Mouse (Mus musculus) stomach, postnatal 0 days (tissue): ENCODE data around the gene Zp2. TPM values are rescaled to one million over a fixed set of nuclear protein-coding genes. Genes with fewer than 3 reads are reported as not detected.

ENCODE experiments used
- ATAC-seq: fragments of 200-750 bp; cut with Nextera tagmentation; 2 replicates; pipeline ENCODE4 v1.8.0; 2017; ENCODE audit not compliant: low FRiP score, low TSS enrichment
- DNase-seq: peaks from one replicate; pipeline ENCODE4 v3.0.0-alpha.2; 2016; ENCODE audit warnings: low spot score
- H3K27ac ChIP-seq: fragments of 300-500 bp; sonication (generic); replicated peaks from 2 replicates; pipeline ENCODE4 v1.5.1; 2014; ENCODE audit warnings: mild to moderate bottlenecking, control low read depth
- H3K27me3 ChIP-seq: fragments of 300-500 bp; sonication (generic); 2 replicates; pipeline ENCODE4 v1.6.1; 2014; ENCODE audit warnings: low read length; ENCODE audit not compliant: control insufficient read depth, insufficient read depth
- H3K36me3 ChIP-seq: fragments of 300-500 bp; sonication (generic); 2 replicates; pipeline ENCODE4 v1.6.1; 2014; ENCODE audit warnings: low read length, mixed read lengths; ENCODE audit not compliant: control insufficient read depth, insufficient read depth
- H3K4me1 ChIP-seq: fragments of 300-500 bp; sonication (generic); replicated peaks from 2 replicates; pipeline ENCODE4 v1.6.1; 2014; ENCODE audit warnings: antibody characterized with exemption; ENCODE audit not compliant: control insufficient read depth, insufficient read depth
- H3K4me2 ChIP-seq: fragments of 300-500 bp; sonication (generic); replicated peaks from 2 replicates; pipeline ENCODE4 v1.6.1; 2014; ENCODE audit warnings: low read depth, mild to moderate bottlenecking, control low read depth, moderate library complexity
- H3K4me3 ChIP-seq: fragments of 300-500 bp; sonication (generic); 2 replicates; pipeline ENCODE4 v1.5.1; 2014; ENCODE audit warnings: low read depth, low read length, control low read depth
- H3K9ac ChIP-seq: fragments of 300-500 bp; sonication (generic); 2 replicates; pipeline ENCODE4 v1.6.1; 2014; ENCODE audit warnings: mild to moderate bottlenecking, low read length, control low read depth, mixed read lengths
- H3K9me3 ChIP-seq: fragments of 300-500 bp; sonication (generic); 2 replicates; pipeline ENCODE4 v1.6.1; 2016; ENCODE audit warnings: low read length; ENCODE audit not compliant: control insufficient read depth
- CTCF ChIP-seq: IDR thresholded peaks from 2 replicates; pipeline ENCODE4 v1.5.1; 2016; ENCODE audit warnings: antibody characterized with exemption, low read depth, mild to moderate bottlenecking, moderate library complexity
- EP300 ChIP-seq: optimal IDR thresholded peaks from 2 replicates; pipeline ENCODE3; 2016; ENCODE audit warnings: antibody characterized with exemption
- WGBS: fragments of 180-500 bp; shearing (Covaris S2); extraction: QIAGEN DNeasy Blood & Tissue Kit; methylation state at CpG from one replicate; pipeline ENCODE4 v1.1.7; 2014; 5-methylcytosine and 5-hydroxymethylcytosine counted together
- polyA plus RNA-seq: library from polyadenylated mRNA; unstranded; fragments of >200 nt; fragmentation: Nextera tagmentation; extraction: Ambion mirVana; gene quantifications from 2 replicates; pipeline ENCODE4 v1.2.1, GENCODE M21; 2015

Gene Zp2
- polyA plus RNA-seq, 1 experiment from 2014 or later = not detected

DNA sequence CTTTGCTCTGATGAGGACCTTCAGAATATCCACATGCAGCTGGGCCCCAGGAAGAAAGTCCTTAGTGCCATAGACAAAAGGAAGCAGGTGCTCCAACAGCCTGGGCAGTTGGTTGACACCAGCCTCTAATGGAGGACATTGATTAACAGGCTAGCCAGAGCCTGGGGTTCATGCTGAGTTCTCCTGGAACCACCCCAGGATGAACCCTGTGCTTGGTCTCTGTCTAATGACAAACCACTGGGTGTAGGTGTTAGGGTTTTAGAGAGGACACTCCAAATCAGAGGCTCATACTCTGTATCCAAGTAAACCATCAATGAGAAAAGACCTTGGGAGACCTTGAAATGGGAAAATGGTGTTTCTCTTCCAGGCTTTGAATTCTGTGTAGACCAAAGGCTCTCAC, 37.8 kb upstream of the Zp2 start:
- ATAC-seq (no peak), DNase-seq (no peak)
- no peaks in the 10 kb centered on the region for H3K9me3 ChIP-seq
- H3K4me2 ChIP-seq = no peak overlapping the region
- H3K9ac ChIP-seq = no peak overlapping the region
- no peaks in the 10 kb centered on the region for H3K36me3 ChIP-seq
- no peaks in the 10 kb centered on the region for H3K4me1 ChIP-seq
- no peak overlapping the region for H3K4me3 ChIP-seq
- no peaks in the 10 kb centered on the region for H3K27me3 ChIP-seq
- TF ChIP-seq EP300 (no peak), CTCF (no peak)
- no peak overlapping the region for H3K27ac ChIP-seq

GRCm38 (mm10) chr7:120181401-120182230, 36.5 kb upstream of the Zp2 start:
- Histone ChIP-seq H3K9ac (no peak overlapping the region), H3K36me3 (no peaks in the 10 kb centered on the region), H3K4me2 (no peak overlapping the region), H3K9me3 (no peaks in the 10 kb centered on the region), H3K4me3 (no peak overlapping the region), H3K27ac (no peak overlapping the region), H3K27me3 (no peaks in the 10 kb centered on the region), H3K4me1 (no peaks in the 10 kb centered on the region)
- TF ChIP-seq EP300 (no peak), CTCF (no peak)
- 84% methylated on average over 4 of the region's 4 CpGs for WGBS
- no peak for DNase-seq
- no peak for ATAC-seq

DNA sequence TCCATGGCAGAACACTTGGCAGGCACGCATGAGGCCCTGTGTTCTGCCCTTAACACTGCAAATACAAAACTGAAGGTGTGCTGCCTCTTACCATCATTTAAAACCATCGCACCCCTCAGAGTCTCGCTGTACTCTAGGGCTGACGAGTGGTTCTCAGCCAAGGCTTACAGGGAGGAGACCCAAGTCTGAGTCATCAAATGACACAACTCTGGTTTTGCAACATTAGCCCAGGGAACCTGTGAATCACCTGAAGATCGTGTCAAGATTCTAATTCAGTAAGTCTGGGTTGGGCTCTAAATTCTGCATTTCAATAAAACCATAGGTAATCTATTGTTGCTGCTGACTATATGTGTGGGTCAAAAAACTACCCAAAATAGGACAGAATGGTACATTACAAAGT, 35.5 kb upstream of the Zp2 start:
- DNase-seq = no peak
- WGBS = 67% methylated on average over 5 of the region's 5 CpGs
- H3K4me3 ChIP-seq = no peak overlapping the region
- no peaks in the 10 kb centered on the region for H3K36me3 ChIP-seq
- no peak overlapping the region for H3K4me2 ChIP-seq
- H3K4me1 ChIP-seq = no peaks in the 10 kb centered on the region
- H3K9ac ChIP-seq = no peak overlapping the region
- TF ChIP-seq EP300 (no peak), CTCF (no peak)
- peak; percentile 87 for ATAC-seq
- H3K9me3 ChIP-seq = no peaks in the 10 kb centered on the region
- no peak overlapping the region for H3K27ac ChIP-seq
- H3K27me3 ChIP-seq = no peaks in the 10 kb centered on the region

GRCm38 (mm10) chr7:120178935-120179334, 33.8 kb upstream of the Zp2 start:
- Histone ChIP-seq H3K9ac (no peak overlapping the region), H3K27me3 (no peaks in the 10 kb centered on the region), H3K4me1 (no peaks in the 10 kb centered on the region), H3K4me2 (no peak overlapping the region), H3K36me3 (no peaks in the 10 kb centered on the region), H3K4me3 (no peak overlapping the region), H3K9me3 (no peaks in the 10 kb centered on the region), H3K27ac (no peak overlapping the region)
- DNase-seq (no peak), ATAC-seq (no peak)
- 8% methylated on average over 2 of the region's 2 CpGs for WGBS
- TF ChIP-seq CTCF = no peak
- no peak for TF ChIP-seq EP300

- 81% methylated on average over 3 of the region's 3 CpGs for WGBS
- TF ChIP-seq EP300 = no peak
- no peak for TF ChIP-seq CTCF
Observed at GRCm38 (mm10) chr7:120177611-120178010, 32.5 kb upstream of the Zp2 start.

GRCm38 (mm10) chr7:120174723-120175504, 29.8 kb upstream of the Zp2 start:
- Histone ChIP-seq H3K27ac (no peak overlapping the region), H3K9me3 (no peaks in the 10 kb centered on the region), H3K4me2 (peak overlapping the region; percentile 5), H3K4me1 (no peaks in the 10 kb centered on the region), H3K36me3 (no peaks in the 10 kb centered on the region), H3K9ac (no peak overlapping the region), H3K27me3 (no peaks in the 10 kb centered on the region), H3K4me3 (no peak overlapping the region)
- 69% methylated on average over 11 of the region's 11 CpGs for WGBS
- ATAC-seq (0 out of 2 replicates have a peak, but pooled peaks have one; percentile 32), DNase-seq (no peak)
- TF ChIP-seq CTCF = no peak
- TF ChIP-seq EP300 = no peak

More at GRCm38 (mm10) chr7:120177611-120178010, 32.5 kb upstream of the Zp2 start:
- DNase-seq = no peak
- Histone ChIP-seq H3K9me3 (no peaks in the 10 kb centered on the region), H3K4me1 (no peaks in the 10 kb centered on the region), H3K27me3 (no peaks in the 10 kb centered on the region), H3K9ac (no peak overlapping the region), H3K4me2 (no peak overlapping the region), H3K36me3 (no peaks in the 10 kb centered on the region), H3K27ac (no peak overlapping the region), H3K4me3 (no peak overlapping the region)
- ATAC-seq = peak; percentile 49
